Mouse (Mus musculus): ENCODE measurements at regions not wholly inside any gene's neighbourhood (a gene's known extent, or its start where the extent isn't known, plus 50 kb on each side); places are given as distances from the start of the nearest gene placed in this dataset.

GRCm38 (mm10) chr16:77300572-77301213 is 287.2 kb downstream of the Usp25 start:
- no peak for ATAC-seq (replicated peaks; ENCODE audit: low FRiP score, low read depth)
- TF ChIP-seq CTCF (IDR thresholded peaks at IDR 0.05; ENCODE audit: low read depth): no peak
- no peaks in the 10 kb centered on the region for H3K9me3 ChIP-seq (replicated peaks; ENCODE audit: low read length)
- DNase-seq (ENCODE audit: low spot score): no peak
- H3K4me3 ChIP-seq (replicated peaks; ENCODE audit: low read depth, low read length): no peak overlapping the region
- no peak overlapping the region for H3K27ac ChIP-seq
- 67% methylated on average over 6 of the region's 6 CpGs for WGBS
- H3K9ac ChIP-seq (ENCODE audit: low read depth, low read length): no peak overlapping the region
- H3K36me3 ChIP-seq (ENCODE audit: insufficient read depth, low read length): no peaks in the 10 kb centered on the region
- no peaks in the 10 kb centered on the region for H3K4me1 ChIP-seq (replicated peaks; ENCODE audit: insufficient read depth, low read length)
- H3K4me2 ChIP-seq (ENCODE audit: low read length): no peak overlapping the region
- H3K27me3 ChIP-seq (ENCODE audit: insufficient read depth, low read length): no peaks in the 10 kb centered on the region

DNA sequence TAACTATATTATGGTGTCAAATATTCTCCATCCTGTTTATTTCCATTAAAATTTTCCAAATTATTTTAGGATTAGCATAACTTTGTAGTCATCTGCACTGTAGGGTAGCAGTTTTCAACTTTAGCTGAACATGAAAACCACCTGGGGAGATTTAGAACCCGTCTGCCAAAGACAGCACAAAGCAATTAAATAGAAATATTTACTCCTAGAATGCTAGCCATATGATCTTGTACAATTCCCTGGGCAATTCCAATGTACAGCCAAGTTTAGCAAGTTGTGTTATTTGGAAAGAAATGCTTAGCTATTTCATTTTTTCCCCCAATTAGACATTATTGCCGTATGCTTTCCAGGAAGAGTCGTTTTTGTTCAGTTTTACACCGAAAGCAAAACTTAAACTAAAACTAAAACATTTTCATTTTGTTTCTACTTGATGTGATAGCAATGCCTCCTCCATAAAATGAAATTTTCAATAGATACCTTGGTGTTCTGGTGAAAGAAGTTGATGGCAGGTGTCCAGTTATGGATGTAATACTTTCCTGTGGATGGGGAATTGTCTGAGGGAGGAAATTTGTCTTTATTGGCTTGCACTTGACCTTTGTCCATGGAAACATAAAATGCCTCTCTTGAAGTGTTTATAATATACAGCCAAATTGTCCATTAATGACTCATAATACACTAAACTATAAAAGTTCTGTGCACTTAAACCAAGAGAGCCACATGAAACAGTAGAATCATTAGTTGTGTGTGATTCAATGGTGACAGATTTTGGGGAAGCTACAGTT is 282.3 kb downstream of the Usp25 start:
- H3K4me3 ChIP-seq (replicated peaks; ENCODE audit: low read depth, low read length): no peak overlapping the region
- H3K4me2 ChIP-seq (ENCODE audit: low read length): no peak overlapping the region
- WGBS: 52% methylated on average over 4 of the region's 4 CpGs
- no peak overlapping the region for H3K27ac ChIP-seq
- no peaks in the 10 kb centered on the region for H3K9me3 ChIP-seq (replicated peaks; ENCODE audit: low read length)
- no peak for TF ChIP-seq CTCF (IDR thresholded peaks at IDR 0.05; ENCODE audit: low read depth)
- DNase-seq (ENCODE audit: low spot score): peak; percentile 63
- no peaks in the 10 kb centered on the region for H3K27me3 ChIP-seq (ENCODE audit: insufficient read depth, low read length)
- no peak for ATAC-seq (replicated peaks; ENCODE audit: low FRiP score, low read depth)
- H3K36me3 ChIP-seq (ENCODE audit: insufficient read depth, low read length): no peaks in the 10 kb centered on the region
- H3K9ac ChIP-seq (ENCODE audit: low read depth, low read length): no peak overlapping the region
- no peaks in the 10 kb centered on the region for H3K4me1 ChIP-seq (replicated peaks; ENCODE audit: insufficient read depth, low read length)

- H3K36me3 ChIP-seq (ENCODE audit: insufficient read depth, low read length): no peaks in the 10 kb centered on the region
- H3K4me2 ChIP-seq (ENCODE audit: low read length): no peak overlapping the region
- no peak overlapping the region for H3K27ac ChIP-seq
- H3K4me3 ChIP-seq (replicated peaks; ENCODE audit: low read depth, low read length): no peak overlapping the region
- ATAC-seq (replicated peaks; ENCODE audit: low FRiP score, low read depth): no peak
- no peak overlapping the region for H3K9ac ChIP-seq (ENCODE audit: low read depth, low read length)
- 91% methylated on average over 2 of the region's 2 CpGs for WGBS
- no peak for DNase-seq (ENCODE audit: low spot score)
- H3K4me1 ChIP-seq (replicated peaks; ENCODE audit: insufficient read depth, low read length): no peaks in the 10 kb centered on the region
- TF ChIP-seq CTCF (IDR thresholded peaks at IDR 0.05; ENCODE audit: low read depth): no peak
- H3K27me3 ChIP-seq (ENCODE audit: insufficient read depth, low read length): no peaks in the 10 kb centered on the region
- H3K9me3 ChIP-seq (replicated peaks; ENCODE audit: low read length): no peaks in the 10 kb centered on the region
These were observed 278.8 kb downstream of the Usp25 start for GRCm38 (mm10) chr16:77292317-77292771.

- 86% methylated on average over 8 of the region's 8 CpGs for WGBS
- Histone ChIP-seq H3K36me3 (ENCODE audit: insufficient read depth, low read length) (no peaks in the 10 kb centered on the region), H3K27ac (no peak overlapping the region), H3K4me3 (replicated peaks; ENCODE audit: low read depth, low read length) (no peak overlapping the region), H3K9ac (ENCODE audit: low read depth, low read length) (no peak overlapping the region), H3K4me1 (replicated peaks; ENCODE audit: insufficient read depth, low read length) (no peaks in the 10 kb centered on the region), H3K4me2 (ENCODE audit: low read length) (no peak overlapping the region), H3K27me3 (ENCODE audit: insufficient read depth, low read length) (no peaks in the 10 kb centered on the region), H3K9me3 (replicated peaks; ENCODE audit: low read length) (no peaks in the 10 kb centered on the region)
- no peak for TF ChIP-seq CTCF (IDR thresholded peaks at IDR 0.05; ENCODE audit: low read depth)
- ATAC-seq (replicated peaks; ENCODE audit: low FRiP score, low read depth) (no peak), DNase-seq (ENCODE audit: low spot score) (no peak)
These were observed 278.3 kb downstream of the Usp25 start for GRCm38 (mm10) chr16:77291723-77292316.

DNA sequence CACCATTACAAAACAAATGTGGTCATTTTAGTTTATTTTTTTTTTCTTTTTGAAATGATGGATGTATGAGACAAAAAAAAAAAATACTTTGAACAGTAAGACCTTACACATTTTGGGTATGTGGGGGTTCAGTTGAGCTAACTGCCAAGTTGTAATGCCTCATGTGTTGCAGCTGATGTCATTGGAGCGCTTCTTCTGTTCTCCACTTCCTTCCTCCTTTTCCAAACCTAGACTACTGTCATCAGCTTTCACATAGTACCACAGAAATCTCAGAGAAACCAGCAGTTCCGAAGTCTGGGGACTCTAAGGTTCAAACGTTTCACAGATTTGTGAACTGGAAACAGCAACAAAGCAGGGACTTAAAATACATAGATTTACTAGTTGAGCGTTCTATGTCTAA is 270.7 kb downstream of the Usp25 start:
- no peaks in the 10 kb centered on the region for H3K4me1 ChIP-seq (replicated peaks; ENCODE audit: insufficient read depth, low read length)
- no peaks in the 10 kb centered on the region for H3K9me3 ChIP-seq (replicated peaks; ENCODE audit: low read length)
- no peak for TF ChIP-seq CTCF (IDR thresholded peaks at IDR 0.05; ENCODE audit: low read depth)
- H3K27me3 ChIP-seq (ENCODE audit: insufficient read depth, low read length): no peaks in the 10 kb centered on the region
- WGBS: 63% methylated on average over 4 of the region's 4 CpGs
- ATAC-seq (replicated peaks; ENCODE audit: low FRiP score, low read depth): no peak
- H3K4me3 ChIP-seq (replicated peaks; ENCODE audit: low read depth, low read length): no peak overlapping the region
- H3K4me2 ChIP-seq (ENCODE audit: low read length): no peak overlapping the region
- DNase-seq (ENCODE audit: low spot score): no peak
- no peak overlapping the region for H3K9ac ChIP-seq (ENCODE audit: low read depth, low read length)
- no peak overlapping the region for H3K27ac ChIP-seq
- H3K36me3 ChIP-seq (ENCODE audit: insufficient read depth, low read length): no peaks in the 10 kb centered on the region

- Histone ChIP-seq H3K4me1 (replicated peaks; ENCODE audit: insufficient read depth, low read length) (no peaks in the 10 kb centered on the region), H3K27ac (no peak overlapping the region), H3K27me3 (ENCODE audit: insufficient read depth, low read length) (no peaks in the 10 kb centered on the region), H3K9me3 (replicated peaks; ENCODE audit: low read length) (no peaks in the 10 kb centered on the region), H3K9ac (ENCODE audit: low read depth, low read length) (no peak overlapping the region), H3K36me3 (ENCODE audit: insufficient read depth, low read length) (no peaks in the 10 kb centered on the region), H3K4me3 (replicated peaks; ENCODE audit: low read depth, low read length) (no peak overlapping the region), H3K4me2 (ENCODE audit: low read length) (no peak overlapping the region)
- WGBS: 72% methylated on average over 4 of the region's 4 CpGs
- ATAC-seq (replicated peaks; ENCODE audit: low FRiP score, low read depth) (no peak), DNase-seq (ENCODE audit: low spot score) (no peak)
- TF ChIP-seq CTCF (IDR thresholded peaks at IDR 0.05; ENCODE audit: low read depth): no peak
These were observed 266.4 kb downstream of the Usp25 start for GRCm38 (mm10) chr16:77279916-77280315.
